Mouse (Mus musculus) olfactory bulb, adult 2 months (tissue): ENCODE data around the gene H1foo.

Experiments
- CTCF ChIP-seq: fragments of 200-500 bp; IDR thresholded peaks from 2 replicates; pipeline ENCODE4 v1.5.1; 2012; ENCODE audit warnings: low read depth, mild to moderate bottlenecking, low read length, moderate library complexity; ENCODE audit not compliant: insufficient read depth
- POLR2A ChIP-seq: fragments of 200-500 bp; IDR thresholded peaks from 2 replicates; pipeline ENCODE4 v1.6.1; 2012; ENCODE audit warnings: mild to moderate bottlenecking, low read depth, low read length, moderate library complexity; ENCODE audit not compliant: insufficient read depth

- no peak for TF ChIP-seq CTCF
- TF ChIP-seq POLR2A: no peak
Observed at GRCm38 (mm10) chr6:115984580-115984979, 39.8 kb downstream of the H1foo start.
